Mouse (Mus musculus): ENCODE results near the gene Myh9.

DNA sequence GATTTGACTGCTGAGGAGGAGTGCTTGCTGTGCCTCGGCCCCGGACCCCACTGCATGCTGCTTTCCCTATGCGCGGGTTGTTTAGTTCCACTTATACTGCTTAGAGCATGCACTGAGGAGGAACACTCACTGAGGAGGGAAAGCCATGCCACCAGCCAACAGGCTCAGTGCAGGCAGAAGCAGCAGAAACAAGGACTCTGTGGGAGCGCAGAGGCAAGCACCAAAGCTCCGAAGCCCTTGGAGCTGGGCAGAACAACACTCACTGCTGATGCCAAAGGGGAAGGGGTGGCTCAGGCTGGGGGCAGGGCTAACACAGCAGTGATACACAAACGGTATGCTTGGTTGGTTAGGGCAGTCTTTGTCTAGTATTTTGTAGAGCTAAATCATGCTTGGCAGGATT is 24.6 kb downstream of the Myh9 start:
- TF ChIP-seq CTCF (IDR thresholded peaks at IDR 0.05; ENCODE audit: low read depth), result no peak
- TF ChIP-seq EP300 (IDR thresholded peaks at IDR 0.05; ENCODE audit: low read depth), result no peak

Measured in heart, postnatal 0 days (tissue).